Mouse (Mus musculus) layer of hippocampus, postnatal 10 days (tissue): ENCODE measurements around the gene St6gal1. TPM values are rescaled to one million over a fixed set of nuclear protein-coding genes. Genes with fewer than 3 reads are reported as not detected.

Source experiments
- DNase-seq, 2 experiments: peaks; one replicate each; pipeline ENCODE4 v3.0.0; 2021; ENCODE audit warnings: low spot score in 2 of 2
- total RNA-seq, 2 experiments: library from RNA; stranded (reverse); gene quantifications; 2 replicates each; pipeline ENCODE4 v1.2.3; 2021

St6gal1 gene
- total RNA-seq, 2 experiments from 2014 or later: 12.8 to 15.5 TPM

GRCm38 (mm10) chr16:23332686-23333085, 108.1 kb downstream of the St6gal1 start:
- no peak for DNase-seq

DNA sequence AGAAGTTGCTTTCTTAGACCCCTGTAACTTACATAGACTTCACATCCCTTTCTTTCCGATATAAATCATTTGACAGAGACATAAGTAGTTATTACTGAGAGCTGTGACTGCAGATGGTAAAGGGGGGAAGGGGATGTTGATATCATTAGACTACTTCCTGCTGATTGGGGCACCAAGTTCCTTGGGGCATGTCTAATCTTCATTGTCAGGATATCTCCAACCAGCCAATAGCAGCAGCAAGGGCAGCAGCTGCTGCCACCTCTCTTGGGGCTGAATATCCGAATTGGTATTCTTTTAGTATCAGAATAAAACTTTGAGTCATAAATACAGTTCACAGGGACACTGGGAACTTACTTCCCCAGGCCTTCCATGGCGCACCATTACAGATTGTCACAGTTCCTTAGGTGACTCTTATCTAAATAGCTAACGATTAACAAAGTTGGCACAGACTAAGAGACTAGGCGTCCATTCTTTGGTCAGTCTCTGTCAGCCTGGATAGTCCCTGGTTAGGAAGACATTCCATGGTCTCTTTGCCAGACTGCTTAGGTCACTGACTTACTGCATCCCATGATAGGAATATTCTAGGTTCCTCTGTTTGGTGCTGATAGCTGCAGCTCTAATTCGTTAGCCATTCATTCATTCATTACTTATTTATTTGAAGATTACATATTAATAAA, 109.5 kb downstream of the St6gal1 start:
- no peak for DNase-seq

DNA sequence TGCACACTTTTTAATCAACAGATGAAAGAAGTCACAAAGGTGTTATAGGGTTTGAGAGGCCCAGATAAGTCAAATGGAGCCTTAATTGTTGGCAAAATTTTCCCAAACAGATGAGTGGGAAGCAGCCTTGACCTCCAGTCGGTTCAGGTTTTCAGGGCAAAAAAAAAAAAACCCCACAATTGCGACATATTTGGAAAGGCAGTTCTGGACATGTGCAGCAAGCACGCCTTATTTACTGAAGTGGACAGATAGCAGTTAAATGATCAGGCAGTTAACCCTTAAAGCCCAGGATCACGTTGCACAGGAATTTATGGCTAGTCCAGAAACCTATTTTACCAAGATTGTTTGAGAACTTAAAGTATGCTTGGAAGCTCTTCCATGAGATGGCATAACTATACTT, 112.8 kb downstream of the St6gal1 start:
- no peak for DNase-seq

DNA sequence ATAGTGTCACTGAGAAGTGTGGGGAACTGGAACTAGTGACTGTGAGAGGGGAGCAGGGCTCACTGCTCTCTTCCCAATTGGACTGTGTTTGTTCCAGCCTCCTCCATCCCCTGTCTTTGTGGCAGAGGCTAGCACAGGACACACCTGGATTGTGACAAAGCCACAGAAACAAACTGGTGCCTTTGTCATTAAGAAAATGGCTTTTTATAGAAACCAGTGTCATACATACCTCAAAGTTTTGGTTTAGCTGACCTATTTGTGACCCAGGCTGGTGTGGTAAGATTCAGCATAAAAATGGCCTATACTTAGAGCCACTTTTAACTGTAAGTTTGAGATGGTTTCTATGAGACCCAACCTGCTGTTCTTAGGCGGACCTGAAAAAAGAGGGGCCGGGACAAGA, 116.7 kb downstream of the St6gal1 start:
- DNase-seq: no peak

DNA sequence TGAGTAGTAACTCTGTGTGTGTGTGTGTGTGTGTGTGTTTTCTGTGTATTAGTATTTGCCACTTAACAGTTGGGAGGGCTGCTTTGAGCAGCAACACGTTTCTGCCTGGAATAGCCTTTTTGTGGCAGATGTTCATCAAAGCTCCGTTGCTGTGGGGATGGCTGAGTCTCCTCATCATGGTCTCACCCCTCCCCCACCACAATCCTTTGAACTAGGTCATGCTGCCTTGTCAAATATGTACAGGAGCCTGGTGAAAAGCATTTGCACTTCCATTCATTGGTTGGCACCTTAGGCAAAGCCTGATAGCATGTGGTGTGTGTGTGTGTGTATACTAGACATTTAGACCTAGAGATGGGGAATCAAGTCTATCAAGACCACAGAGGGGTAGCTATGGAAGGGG, 126.3 kb downstream of the St6gal1 start:
- DNase-seq: peak; percentile 14 to 32

DNA sequence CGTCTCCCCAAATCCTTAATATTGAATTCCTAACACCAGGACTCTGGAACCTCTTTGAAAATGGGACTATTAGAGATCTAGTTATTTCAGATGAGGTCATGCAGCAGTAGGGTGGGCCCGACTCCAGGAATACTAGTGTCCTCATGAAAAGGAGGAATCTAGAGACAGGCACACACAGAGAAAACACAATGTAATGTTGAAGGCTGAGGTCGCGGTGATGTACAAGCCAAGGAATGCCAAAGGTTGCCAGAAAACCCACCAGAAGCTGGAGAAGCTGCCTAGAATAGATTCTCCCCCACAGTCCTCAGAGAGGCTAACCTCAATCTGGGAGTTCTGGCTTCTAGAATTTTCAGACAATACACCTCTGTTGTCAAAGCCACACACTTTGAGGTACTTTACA, 136.5 kb downstream of the St6gal1 start:
- DNase-seq: no peak

DNA sequence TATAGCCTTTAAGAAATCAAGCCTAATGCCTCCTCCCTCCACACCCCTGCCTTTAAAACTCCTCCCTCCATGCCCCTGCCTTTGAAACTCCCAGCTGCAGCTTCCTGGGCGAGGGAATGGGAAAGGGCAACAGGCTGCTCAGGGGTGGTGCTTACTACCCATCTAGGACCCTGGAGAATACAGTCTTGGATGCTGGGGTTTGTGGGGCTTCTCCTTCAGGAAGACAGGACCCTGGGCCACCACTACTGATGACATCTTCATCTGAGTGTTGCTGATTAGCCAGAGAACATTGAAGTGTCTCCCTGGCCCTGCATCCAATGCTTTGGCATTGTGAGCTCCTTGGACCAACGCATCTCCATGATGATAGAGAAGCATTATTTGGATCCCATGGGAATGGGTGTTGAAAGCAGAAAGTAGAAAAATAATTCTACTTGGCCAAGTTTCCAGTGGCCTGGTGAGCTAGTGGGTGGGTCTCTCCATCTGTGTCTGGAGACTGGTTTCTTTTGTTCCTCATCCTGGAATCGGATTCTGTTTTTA, 137.0 kb downstream of the St6gal1 start:
- no peak for DNase-seq

DNA sequence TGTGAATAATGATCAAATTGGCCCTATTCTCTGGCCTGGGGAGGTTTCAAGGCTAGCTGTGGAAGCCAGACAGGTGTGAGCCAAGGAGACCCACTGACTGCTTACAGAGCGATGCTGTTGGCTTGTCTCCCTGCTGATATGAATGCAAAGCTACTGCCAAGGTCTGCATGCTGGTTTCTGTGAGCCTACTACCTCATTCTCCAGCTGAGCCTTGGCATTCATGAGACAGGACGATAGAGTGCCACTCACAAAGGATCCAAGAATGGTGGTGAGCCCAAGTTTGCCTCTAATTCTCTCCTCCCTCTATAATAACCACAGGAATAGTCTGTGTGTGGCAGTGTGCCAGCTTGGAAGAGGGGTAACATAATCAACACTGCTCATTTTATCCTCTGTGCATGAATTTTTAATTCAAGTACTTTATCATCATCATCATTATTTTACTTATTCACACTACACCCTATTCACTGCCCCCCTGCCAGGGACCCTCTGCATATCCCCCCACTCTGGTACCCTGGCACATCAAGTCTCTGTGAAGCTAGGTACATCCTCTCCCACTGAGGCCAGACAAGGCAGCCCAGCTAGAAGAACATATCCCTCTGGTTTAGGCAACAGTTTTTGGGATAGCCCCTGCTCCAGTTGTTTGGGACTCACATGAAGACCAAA, 139.9 kb downstream of the St6gal1 start:
- DNase-seq: no peak

DNA sequence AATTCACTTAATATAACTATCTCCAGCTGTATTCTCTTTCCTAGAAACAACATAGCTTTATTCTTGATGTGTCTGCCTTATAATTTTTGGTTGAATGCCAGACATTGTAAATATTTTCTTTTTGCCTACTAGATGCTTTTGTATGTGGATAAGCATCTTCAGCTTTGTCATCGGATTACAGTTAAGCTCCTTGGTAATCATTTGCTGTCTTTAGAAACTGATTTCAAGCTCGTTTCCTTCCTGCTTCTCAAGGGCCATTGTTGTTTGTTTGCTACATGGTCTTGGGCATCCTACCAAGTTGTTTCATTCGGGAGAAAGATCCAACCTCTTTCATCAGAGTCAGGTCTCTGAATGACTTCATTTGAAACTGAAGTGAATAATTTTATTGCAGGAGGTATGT, 144.6 kb downstream of the St6gal1 start:
- no peak for DNase-seq

GRCm38 (mm10) chr16:23370724-23371123, 146.2 kb downstream of the St6gal1 start:
- no peak for DNase-seq

DNA sequence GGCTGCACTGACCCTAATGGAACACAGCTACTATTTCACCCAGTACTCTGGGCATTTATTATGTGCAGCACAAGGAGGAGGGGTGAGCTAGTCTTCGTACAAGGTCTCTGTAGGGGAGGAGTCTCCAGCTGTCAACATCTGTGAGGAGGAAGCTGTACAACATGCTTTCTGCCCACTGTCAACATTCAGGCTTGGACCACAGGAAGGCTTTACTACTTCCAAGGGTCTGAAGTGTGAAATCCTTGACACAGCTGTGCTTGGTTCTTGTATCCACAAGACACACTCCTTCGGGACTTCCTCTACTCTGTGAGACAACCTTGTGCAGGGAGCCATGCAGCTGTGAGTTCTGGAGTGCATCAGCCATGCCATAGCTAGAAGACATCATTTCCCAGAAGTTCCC, 147.8 kb downstream of the St6gal1 start:
- DNase-seq: no peak

DNA sequence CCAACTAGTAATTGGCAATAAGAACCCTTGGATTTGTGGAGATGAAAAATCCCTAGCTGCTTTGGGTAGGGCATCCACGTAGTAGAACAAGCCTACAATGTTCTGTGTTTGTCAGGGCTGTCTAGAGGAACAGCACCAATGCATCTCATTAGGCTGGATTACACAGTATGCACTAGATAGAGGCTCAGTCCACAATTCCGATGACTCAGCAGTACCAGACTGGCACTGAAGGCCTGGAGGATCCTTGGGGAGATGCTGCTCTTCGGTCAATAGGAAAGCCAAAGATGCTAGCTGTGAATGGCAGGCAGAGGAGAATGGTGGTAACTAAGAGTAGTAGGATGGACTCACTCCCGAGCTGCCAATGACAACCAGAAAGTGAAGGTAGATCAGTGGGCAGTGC, 149.5 kb downstream of the St6gal1 start:
- no peak for DNase-seq

DNA sequence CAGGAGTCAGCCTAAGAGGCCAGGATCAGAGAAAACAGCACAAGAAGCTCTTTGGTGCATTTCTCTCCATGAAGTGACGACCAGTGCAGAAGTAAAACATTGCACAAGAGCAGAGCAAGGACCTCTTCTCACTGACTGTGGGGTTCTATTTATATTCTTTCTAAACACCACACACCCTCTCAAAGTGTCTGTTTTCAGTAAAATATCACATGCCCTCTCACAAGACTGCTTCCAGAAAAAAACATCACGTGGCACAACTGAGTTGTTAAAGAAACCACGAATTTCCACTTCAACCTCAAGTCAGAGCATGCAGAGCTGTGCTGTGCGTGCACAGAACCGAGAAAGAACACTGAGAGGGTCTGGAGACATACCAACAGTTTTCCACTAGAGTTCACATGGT, 150.4 kb downstream of the St6gal1 start:
- no peak for DNase-seq

DNA sequence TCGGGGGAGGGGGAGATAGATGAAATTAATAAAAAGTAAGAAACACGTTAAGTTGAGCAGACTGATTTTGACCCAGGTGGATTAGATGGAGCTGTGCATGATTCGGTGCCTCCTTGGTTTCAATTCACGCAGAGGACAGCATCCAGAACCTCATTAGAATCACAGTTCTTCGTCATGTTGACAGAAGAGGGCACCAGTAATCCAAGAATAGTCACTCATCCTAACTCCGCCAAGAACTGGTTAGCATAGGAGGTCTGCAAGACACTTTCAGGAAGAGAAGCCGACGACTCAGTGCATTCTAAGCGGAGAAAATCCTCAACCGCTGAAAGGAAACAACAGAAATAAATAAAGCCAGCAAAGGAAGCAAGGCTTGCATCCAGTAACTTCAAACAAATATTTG, 151.6 kb downstream of the St6gal1 start:
- no peak for DNase-seq

- no peak for DNase-seq
Observed at GRCm38 (mm10) chr16:23379536-23380230, 155.1 kb downstream of the St6gal1 start.

- no peak for DNase-seq
Observed at GRCm38 (mm10) chr16:23384304-23384703, 159.8 kb downstream of the St6gal1 start.

DNA sequence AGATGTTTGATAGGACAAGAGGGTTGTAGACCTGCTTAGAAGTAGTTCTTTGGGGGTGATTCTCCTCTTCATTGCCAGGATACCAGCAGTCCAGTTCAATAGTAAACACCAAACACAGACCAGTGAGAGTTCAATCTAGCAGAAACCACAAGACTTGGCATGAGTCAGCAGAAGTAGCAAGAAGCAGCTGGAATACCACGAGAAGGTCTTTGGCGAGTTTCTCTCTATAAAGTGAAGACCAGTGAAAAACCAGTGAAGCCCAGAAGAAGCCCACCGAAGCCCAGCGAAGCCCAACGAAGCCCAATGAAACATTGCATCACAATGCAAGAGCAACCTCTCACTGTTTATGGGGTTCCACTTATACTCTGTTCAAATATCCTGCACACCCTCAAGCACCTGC, 173.4 kb downstream of the St6gal1 start:
- no peak for DNase-seq

DNA sequence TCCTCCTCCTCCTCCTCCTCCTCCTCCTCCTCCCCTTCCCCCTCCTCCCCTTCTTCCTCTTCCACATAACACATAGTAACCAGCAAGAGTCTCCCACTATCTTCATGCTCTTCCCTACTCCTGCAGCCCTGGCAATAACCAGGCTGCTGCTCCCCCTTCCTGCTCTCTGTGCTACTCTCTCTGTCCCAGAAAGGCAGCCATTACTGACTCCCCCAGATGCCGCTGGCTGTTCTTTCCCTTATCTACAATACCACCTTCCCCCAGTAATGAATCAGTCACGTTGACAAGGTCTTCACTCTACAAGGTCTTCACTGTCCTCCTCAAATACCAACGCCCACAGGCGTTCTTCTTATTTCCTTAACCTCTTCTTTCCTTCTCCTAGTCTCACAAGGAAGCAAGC, 176.9 kb downstream of the St6gal1 start:
- DNase-seq: no peak

- no peak for DNase-seq
Observed at GRCm38 (mm10) chr16:23401959-23402358, 177.4 kb downstream of the St6gal1 start.

DNA sequence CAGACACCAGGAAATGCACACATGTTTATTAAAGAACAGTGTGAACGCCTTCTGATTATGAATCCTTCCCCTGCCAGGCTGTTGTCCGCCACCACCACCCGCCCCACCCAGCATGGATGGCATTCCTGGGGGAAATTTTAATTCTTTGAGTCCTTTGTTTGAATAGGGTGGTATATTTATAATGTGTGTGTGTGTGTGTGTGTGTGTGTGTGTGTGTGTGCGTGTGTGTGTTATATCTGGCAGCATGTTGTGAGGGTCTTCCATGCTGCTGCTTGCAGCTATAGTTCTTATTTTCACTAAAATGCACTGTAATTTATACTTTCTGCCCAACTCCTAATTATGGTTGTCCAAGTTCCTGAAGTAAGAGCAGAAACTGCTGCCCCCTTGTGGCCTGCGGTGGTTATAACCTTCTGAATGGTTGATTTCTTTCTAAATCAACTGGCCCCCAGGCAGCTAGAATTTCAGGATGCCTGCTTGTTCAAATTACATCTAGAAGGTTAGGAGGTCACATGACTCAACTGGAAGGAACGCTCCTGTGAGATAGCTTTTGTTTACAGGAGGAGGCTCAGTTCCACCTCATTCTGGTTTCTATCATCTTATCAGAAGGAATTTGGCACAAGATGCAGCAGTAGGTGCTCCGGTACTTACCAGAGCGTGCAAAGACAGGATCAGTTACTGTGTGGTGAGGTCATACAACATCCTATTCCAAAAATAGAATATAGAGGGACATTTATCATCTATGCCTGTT, 178.6 kb downstream of the St6gal1 start:
- peak; percentile 84 to 86 for DNase-seq
